Mouse (Mus musculus) 3T3-L1 (cell line): Measurements from ENCODE around the gene Fam205a2.
"Not testable (repeated sequence)": the region's sequence is repeated elsewhere in the genome, so short reads cannot be mapped to it uniquely, and the experiment has no call there.

Experiments
- DNase-seq: peaks from one replicate; pipeline ENCODE4 v3.0.0-alpha.2; 2015; ENCODE audit warnings: low read depth, low spot score

Gene Fam205a2

DNA sequence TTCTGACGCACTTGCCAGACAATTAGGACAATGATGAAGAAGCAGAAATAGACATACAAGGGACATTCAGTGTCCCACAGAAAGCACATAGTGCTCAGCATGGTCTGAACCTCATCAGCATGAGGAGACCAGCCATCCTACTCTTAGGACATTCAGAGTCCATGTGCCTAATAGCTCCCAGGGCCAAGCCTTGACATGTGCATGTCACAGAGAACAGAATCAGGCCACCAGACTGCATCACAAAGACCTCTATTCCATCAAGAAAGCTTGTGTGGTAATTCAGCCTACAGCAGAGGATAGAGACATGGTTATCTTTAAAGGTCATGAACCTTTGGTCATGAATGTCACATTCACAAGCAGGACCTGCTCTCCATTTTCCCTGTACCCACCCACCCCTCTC, at the start of gene Fam205a2:
Gene Fam205a2 (minus strand): TSS at position 101 of the 400 bp plus-strand sequence.
- not testable (repeated sequence) for DNase-seq
